Mouse (Mus musculus) brain, embryonic 14.5 days (tissue): ENCODE measurements around the gene Swsap1.

ENCODE experiments used
- CTCF ChIP-seq: fragments of 200-500 bp; IDR thresholded peaks from 2 replicates; pipeline ENCODE4 v1.5.1; 2012; ENCODE audit warnings: inconsistent platforms, mild to moderate bottlenecking, moderate library complexity, borderline replicate concordance; ENCODE audit not compliant: insufficient read depth, insufficient read length; ENCODE audit errors: extremely low read depth
- POLR2A ChIP-seq: fragments of 200-500 bp; IDR thresholded peaks from 2 replicates; pipeline ENCODE4 v1.6.1; 2012; ENCODE audit warnings: mild to moderate bottlenecking, inconsistent platforms, borderline replicate concordance; ENCODE audit not compliant: poor library complexity, insufficient read depth, insufficient read length, severe bottlenecking; ENCODE audit errors: extremely low read depth

GRCm38 (mm10) chr9:21963417-21963816 lies 7.9 kb downstream of the Swsap1 start, which contains the start of gene Epor:
- TF ChIP-seq CTCF, result no peak
- TF ChIP-seq POLR2A, result no peak
